Mouse (Mus musculus) sigmoid colon, adult 10 weeks (tissue): ENCODE data around the gene Cdc42se1. TPM values are rescaled to one million over a fixed set of nuclear protein-coding genes. Genes with fewer than 3 reads are reported as not detected.

Experiments used
- polyA plus RNA-seq: library from polyadenylated mRNA; stranded (reverse); fragments of 350-450 nt; fragmentation: Illumina TruSeq; extraction: RNeasy Lipid Tissue Mini Kit (QIAGEN cat#74804); gene quantifications from one replicate; pipeline ENCODE4 v1.2.3, GENCODE M21; 2014; ENCODE audit warnings: low read depth, low replicate concordance

The Cdc42se1 gene
- 18.0 TPM for polyA plus RNA-seq

DNA sequence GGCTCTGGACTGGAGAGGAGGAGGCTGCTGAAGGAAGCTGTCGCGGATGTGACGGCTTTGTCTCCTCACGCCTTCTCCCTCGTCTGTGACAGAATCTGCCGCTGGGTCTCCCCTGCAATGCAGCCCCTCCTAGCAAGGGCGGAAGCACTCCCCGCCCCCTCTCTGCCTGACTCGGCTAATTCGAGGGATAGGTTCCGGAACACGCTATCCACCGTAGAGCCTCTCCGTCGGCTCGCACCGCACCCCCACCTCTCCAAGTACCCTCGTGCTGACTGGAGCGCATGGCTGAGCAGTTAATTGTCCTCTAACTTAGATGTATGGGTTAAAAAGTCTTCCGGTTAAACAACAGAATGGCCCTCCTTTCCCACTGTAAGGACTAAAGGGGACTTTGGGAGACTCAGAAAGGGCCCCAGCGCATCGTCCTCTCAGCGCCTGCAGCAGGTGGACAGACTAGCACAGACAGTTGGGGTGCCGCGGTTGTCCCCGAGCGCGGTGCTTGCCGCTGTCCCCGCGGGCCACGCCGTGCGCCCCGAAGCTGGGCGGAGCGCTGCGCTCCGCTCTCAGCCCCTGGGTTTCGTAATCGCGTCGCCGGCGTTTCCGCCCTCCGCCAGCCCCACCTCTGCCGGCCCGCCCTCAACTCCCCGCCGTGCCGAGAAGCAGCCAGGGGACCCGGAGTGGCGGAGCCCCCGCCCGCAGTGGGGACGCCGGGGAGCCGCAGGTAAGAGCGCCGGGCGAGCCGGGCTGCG lies at the start of gene Cdc42se1:
Gene Cdc42se1 (plus strand): TSS at position 585 of the 746 bp plus-strand sequence.

DNA sequence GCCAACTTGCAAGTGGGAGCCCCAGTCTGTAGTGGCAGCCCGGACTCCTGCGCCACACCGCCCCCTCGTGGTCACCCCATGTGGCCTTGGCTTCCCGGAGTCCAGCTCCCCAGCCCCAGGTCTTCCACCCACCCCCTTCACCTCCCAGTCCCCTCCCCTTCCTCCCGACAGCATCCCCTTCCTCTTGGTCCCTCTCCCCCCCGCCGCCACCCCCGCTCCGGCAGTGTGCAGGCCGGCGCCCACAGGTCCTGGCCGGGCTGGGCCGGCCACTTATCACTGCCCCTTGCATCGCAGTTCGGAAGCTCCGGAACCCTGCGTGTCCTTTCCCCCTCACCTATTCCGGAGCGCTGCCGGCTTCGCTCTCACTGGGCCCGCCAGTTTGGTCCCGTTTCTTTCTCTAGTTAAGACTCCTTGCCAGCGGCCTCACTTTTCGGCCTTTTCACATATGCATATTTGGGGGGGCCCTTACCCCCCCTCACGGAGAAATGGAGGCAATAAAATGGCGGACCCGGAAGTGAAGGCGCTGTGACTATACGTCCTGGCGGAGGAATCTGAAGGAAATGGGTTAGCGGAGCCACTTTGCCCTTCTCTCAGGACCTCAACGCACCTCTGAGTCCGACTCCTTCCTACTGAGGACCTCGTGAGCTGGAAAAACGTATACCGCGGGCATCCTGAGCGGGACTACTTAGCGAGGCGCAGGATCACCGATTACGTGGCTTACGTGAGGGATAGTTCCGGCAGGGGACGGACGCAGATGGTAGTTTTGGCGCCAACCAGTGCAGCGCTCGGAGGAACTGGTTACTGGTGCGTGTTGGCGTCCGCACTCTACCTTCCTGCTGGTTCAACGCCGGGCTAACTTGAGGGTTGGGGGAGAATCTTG lies 11.0 kb upstream of the Cdc42se1 start, which contains the start of gene Gabpb2:
Gene Gabpb2 (minus strand): TSS at position 662 of the 880 bp plus-strand sequence.

DNA sequence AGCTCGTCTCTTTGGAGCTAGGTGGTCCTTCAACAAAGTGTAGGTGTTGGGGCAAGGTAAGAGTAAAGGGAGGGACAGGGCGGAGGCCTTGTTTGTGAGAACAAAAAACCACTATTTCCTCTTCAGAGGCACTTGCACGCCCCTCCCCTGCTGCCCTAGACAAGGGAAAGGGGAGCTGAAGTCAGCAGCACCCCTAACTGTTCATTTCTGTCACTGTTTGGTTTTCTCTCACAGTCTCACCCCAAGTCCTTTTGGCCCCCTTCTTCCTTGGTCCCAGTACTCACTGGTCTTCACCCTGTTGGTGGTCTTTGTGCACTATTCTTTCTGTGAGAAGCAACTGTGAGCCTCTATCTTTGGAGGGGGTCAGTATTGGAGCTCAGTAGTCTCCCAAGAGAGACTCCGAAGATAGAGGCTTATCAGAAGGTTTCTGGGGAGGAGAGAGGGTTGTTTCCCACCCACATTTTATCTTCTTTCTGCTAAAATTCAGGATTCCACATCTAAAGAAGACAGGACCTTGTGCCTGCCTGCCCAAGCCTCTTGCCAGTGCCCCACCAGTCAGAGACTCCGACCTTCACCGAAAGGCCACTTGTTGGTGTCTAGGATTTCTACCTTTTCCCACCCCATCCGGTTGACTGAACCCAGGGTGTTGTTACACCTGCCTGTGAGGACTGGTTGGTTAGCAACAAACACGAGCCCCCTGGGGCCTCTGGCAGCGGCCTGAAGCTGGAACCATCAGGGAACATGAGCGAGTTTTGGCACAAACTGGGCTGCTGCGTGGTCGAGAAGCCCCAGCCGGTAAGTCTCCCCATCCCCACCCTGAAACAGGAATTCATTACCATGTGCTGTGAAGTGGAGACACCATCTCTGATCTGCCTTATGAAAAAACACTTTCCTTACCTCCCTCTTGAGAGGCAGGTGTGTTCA lies 3.0 kb downstream of the Cdc42se1 start, which contains the start of gene Mllt11:
Gene Mllt11 (minus strand): TSS at position 874 of the 924 bp plus-strand sequence.

DNA sequence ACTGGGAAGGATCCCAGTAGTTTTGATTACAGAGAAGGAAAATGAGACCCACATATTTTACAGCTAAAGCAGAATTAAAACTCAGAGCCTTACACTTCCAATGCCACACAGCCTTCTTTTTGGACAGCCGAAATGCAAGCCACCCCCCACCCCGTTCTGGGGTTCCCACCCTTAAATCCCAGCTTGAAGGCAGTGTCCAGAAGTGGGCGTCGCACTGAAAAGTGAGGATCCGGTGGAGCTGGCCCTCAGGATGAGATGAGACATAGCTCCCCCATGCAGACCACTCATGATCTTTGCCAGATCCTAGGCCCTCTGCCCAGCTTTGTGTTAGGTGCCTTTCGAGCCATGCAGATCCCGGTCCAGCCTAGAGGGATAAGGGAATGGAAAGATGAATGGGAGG lies 13.0 kb downstream of the Cdc42se1 start, which contains the start of gene Gm128:
Gene Gm128 (minus strand): TSS at position 101 of the 400 bp plus-strand sequence.

DNA sequence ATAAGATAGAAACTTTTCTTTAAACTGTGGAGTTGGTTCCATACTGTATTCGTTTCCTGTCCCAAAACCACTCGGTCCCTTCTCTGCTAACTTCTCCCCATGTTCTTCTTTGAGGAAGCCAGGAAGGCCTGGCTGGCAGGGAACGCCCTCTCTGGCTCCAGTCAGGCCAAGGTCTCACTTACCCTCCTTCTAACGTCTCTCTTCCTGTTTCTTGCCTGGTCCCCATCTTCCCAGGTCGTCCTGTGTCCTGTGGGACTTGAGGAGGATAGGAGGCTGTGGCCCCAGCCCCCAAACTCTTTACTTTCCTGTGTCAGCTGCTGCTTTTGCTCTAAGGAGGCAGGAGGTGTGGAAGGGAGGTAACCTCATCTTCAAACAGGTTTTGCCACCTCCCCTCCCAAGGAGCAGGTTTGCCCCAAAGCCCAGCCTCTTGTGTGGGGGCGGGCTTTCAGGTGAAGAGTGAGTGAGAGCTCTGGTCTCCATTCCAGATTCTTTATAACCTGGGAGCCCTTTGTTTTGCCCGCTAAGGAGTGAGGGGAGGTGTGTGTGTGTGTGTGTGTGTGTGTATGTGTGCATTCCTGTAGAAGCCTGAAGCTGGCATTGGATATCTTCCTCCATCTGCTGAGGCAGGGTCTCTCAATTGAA lies 22.4 kb downstream of the Cdc42se1 start, which contains the start of gene Bnipl:
Gene Bnipl (minus strand): TSS at position 411 of the 642 bp plus-strand sequence.

DNA sequence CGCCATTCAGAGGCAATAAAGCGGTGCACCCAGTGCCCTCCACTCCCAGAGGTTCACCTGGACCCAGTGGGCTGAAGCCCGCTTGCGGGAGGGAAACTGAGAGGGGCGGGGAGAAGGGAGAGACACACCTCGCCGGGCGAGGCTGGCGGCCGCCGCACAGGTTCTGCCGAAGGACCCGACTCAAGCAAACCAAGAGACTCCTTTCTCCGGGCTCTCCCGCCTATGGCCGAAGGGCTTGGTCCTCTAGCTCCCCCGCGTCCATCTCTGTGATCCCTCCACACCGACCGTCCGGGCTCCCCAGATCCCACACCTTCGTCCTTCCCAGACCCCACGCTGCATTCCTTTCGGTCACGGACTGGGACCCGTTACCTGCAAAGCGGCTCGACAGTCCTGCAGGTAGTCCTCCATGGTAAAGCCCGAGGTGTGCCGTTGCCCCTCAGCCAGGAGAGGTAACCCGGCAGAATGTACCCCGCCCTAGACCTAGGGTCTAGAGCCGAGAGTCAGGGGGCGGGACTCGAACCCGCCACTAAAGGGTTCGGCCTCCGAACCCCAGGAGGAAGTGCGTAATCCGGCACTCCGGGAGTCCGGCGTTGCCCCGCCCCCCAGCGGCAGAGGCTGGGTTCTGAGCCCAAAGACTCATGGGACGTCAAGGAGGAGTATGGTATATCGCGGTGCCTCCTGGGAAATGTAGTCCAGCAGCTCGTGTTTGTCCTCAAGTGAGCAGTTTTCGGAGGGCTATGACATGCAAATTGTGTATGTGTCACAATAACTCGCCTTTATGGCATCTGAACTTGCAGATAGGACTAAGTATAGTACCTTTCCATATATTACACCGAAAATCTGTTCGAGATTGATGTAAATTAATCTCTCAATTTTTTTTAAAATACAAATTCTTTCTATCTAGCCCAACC lies 52.9 kb downstream of the Cdc42se1 start, which contains the start of the genes Mindy1 and Prune1:
Gene Mindy1 (plus strand): TSS at position 130 of the 911 bp plus-strand sequence.
Gene Prune1 (minus strand): TSS at position 861 of the 911 bp plus-strand sequence.

Other genes starting within 250 kb of the Cdc42se1 start
- gene Zfp687, start 213.3 kb upstream of the Cdc42se1 start, polyA plus RNA-seq: 4.5 TPM
- gene Psmd4, start 186.1 kb upstream of the Cdc42se1 start, polyA plus RNA-seq: 10.4 TPM
- gene Pip5k1a, start 121.8 kb upstream of the Cdc42se1 start, polyA plus RNA-seq: 14.5 TPM
- 33.0 TPM for gene Vps72, start 117.7 kb upstream of the Cdc42se1 start, polyA plus RNA-seq
- gene Tmod4, start 104.3 kb upstream of the Cdc42se1 start, polyA plus RNA-seq: 3.4 TPM
- 20.0 TPM for gene Scnm1, start 94.7 kb upstream of the Cdc42se1 start, polyA plus RNA-seq
- 1.8 TPM for gene Lysmd1, start 94.6 kb upstream of the Cdc42se1 start, polyA plus RNA-seq
- gene Tnfaip8l2, start 86.4 kb upstream of the Cdc42se1 start, polyA plus RNA-seq: not detected
- not detected for gene Sema6c, start 68.3 kb upstream of the Cdc42se1 start, polyA plus RNA-seq
- gene Gabpb2, start 10.8 kb upstream of the Cdc42se1 start, polyA plus RNA-seq: 53.4 TPM
- gene Mllt11, start 3.4 kb downstream of the Cdc42se1 start, polyA plus RNA-seq: 40.5 TPM
- gene Gm128, start 12.9 kb downstream of the Cdc42se1 start, polyA plus RNA-seq: not detected
- 1.4 TPM for gene Bnipl, start 22.5 kb downstream of the Cdc42se1 start, polyA plus RNA-seq
- 113 TPM for gene Mindy1, start 52.6 kb downstream of the Cdc42se1 start, polyA plus RNA-seq
- 7.0 TPM for gene Prune1, start 53.3 kb downstream of the Cdc42se1 start, polyA plus RNA-seq
- not detected for gene Anxa9, start 78.4 kb downstream of the Cdc42se1 start, polyA plus RNA-seq
- 83.0 TPM for gene Cers2, start 86.1 kb downstream of the Cdc42se1 start, polyA plus RNA-seq
- gene Setdb1, start 128.5 kb downstream of the Cdc42se1 start, polyA plus RNA-seq: 20.2 TPM
- gene 4930558C23Rik, start 174.1 kb downstream of the Cdc42se1 start, polyA plus RNA-seq: not detected
- 62.1 TPM for gene Arnt, start 205.7 kb downstream of the Cdc42se1 start, polyA plus RNA-seq